Mouse (Mus musculus) left cerebral cortex, postnatal 4 days (tissue): ENCODE measurements around the gene Tma16. TPM values are rescaled to one million over a fixed set of nuclear protein-coding genes. Genes with fewer than 3 reads are reported as not detected.

Experiments
- DNase-seq: peaks from one replicate; pipeline ENCODE4 v3.0.0-alpha.2; 2022
- intact Hi-C: fragments of 180-260 bp; cut with DNase I; formaldehyde crosslinking; loops from one replicate; pipeline ENCODE4 v1.15.1; 2025
- total RNA-seq, 2 experiments: library from RNA; stranded (reverse); gene quantifications; 2 replicates each; pipeline ENCODE4 v1.2.3; 2021

Tma16 gene
- 10 to 100 TPM; 17.1 to 17.2 TPM for total RNA-seq

DNA sequence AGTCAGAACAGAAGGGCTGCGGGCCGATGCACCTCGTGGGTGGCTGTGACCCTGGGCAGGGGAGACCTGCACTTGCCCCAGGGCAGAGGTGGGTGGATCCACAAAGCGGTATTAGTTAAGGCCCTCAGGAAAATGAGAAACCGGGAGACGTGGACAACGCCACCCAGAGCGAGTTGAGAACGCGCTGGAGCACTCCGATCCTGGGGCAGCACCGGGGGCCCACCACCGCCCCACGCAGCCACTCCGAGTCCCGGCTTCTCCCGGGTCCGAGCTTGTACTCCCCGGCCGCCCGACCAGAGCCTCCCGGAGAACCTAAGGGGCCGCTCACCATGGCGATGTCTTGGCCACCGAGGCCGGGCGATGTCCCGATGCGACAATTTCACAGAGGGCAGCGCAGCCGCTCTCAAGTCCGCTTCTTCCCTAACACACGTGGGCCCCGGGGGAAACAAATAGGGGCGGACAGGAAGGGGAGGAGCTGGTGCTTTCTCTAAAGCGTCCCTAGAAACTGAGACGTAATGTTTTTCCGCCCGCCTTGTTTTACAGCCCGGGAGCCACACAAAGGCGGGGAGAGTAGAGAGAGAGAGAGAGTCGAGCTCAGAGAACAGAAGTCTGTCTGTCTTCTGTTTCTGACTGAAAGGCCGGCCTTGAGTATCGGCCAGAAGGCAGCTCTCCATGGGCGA lies at the start of gene Tma16:
Gene Tma16, minus strand, starts transcription at position 447 of the 680 bp plus-strand sequence.
- peak; percentile 82 for DNase-seq
- intact Hi-C loops: no loop called here

DNA sequence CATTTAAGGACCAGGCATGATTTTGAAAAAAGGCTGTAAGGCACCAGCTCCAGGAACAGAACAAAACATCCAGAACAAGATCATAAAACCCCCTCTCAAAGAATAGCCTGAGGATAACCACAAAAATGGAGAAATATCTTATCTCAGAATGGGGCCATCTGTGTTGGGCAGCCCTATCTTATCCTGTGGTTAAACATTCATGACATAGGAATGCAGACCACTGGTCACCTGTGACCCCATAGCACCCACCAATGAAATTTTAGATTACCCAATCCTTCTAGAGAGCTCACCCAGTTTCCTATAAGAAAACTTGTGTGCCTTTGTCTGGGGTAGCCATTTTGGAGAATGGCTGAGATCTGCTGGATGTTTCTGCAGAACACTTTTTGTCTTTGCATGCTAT lies 34.2 kb upstream of the Tma16 start:
- intact Hi-C loops: no loop called here
- no peak for DNase-seq

DNA sequence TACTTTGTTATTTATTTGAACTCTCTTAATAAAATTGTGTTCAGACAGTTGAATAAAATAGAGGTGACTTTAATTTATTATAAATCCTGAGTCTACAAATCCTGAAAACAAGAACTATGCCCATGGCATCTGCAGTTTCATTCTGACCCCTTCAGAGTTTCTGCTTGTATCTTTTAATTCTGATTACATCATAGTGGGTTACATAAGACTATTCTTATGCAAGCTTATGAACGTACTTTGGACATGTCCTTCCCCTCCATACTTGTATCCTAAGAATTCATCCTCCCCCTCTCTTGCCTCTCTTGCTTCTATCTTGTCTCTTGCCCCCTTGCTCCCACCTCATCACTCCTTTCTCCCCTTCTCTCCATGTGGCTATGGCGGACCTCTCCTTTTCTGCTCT lies 32.8 kb upstream of the Tma16 start:
- intact Hi-C loops: no loop called here
- DNase-seq: no peak

DNA sequence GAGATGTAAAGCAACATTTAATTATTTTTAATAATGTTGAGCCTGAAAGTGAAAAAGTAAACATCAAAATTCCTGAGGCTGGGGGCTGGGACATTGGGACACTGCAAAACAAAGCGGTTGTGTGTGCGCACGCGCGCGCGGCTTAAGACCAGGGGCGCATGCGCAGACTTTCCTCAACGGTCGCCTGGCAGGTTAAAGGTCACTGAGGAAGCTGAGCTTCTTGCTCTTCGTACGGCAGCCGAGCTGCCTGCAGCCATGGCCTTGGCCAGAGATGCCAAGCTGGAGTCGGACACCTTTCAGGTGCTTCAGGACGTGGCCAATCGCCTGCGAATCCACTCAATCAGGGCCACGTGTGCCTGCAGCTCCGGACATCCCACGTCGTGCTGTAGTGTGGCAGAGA lies 25.2 kb upstream of the Tma16 start, which contains the start of gene Tktl2:
Gene Tktl2, plus strand, starts transcription at position 220 of the 400 bp plus-strand sequence.
- intact Hi-C loops: no loop called here
- DNase-seq: no peak

- intact Hi-C loops: no loop called here
- no peak for DNase-seq
Observed at GRCm38 (mm10) chr8:66503381-66503780, 17.1 kb upstream of the Tma16 start.

DNA sequence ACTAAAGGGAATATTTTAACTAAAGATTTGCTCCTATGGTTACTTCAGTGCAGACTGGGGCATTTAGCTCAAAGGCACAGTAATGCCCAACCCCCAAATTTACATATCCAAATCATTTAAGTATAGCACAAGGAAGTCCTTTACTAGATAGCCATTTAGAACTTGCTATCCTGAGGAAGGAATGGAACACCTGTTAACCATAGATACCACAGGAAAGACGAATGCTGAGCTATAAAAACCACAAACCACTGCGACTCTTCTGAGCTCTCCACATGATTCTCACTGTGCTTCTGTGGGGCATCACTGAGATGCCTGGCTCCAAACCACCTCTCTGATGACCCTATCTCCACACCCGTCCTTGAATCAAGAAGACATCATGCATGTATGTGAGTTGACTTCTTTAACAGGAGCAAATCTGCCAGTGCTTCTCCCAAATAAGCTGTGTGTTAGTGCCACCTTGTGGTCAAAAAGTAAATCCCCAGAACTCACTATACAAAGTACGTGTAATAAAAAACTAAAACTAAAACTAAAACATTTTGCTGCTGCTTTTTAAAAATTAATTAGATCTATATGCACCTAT lies 10.8 kb upstream of the Tma16 start:
- intact Hi-C loops: loop anchor here (5.0 kb wide), 2 partner anchors 910 to 1360 kb away; no protein-coding TSS in a partner anchor
- peak; percentile 10 for DNase-seq

GRCm38 (mm10) chr8:66495726-66496125 lies 9.4 kb upstream of the Tma16 start:
- DNase-seq: peak; percentile 81
- intact Hi-C loops: loop anchor here (5.0 kb wide), 2 partner anchors 912 to 1358 kb away; no protein-coding TSS in a partner anchor

GRCm38 (mm10) chr8:66494496-66494895 lies 8.2 kb upstream of the Tma16 start:
- intact Hi-C loops: no loop called here
- DNase-seq: no peak

DNA sequence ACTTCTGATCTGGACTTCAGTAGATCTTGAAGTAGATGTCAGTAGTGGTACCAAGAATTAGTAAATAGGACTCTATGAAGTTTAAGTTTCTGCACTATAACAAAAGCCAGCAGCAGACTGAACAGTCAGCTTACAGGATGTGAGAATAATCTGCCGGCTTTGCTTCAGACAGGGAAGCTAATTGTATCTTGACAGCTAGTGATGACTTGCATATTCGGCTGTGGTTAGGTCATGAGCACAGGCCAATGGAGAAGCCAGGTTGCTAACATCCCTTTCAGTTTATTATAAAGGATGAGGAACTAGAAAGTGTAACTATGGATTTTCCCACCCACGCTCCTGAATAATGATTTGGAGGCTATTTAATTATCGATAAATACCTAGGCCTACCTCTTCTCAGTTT lies 4.3 kb upstream of the Tma16 start:
- intact Hi-C loops: no loop called here
- DNase-seq: no peak

DNA sequence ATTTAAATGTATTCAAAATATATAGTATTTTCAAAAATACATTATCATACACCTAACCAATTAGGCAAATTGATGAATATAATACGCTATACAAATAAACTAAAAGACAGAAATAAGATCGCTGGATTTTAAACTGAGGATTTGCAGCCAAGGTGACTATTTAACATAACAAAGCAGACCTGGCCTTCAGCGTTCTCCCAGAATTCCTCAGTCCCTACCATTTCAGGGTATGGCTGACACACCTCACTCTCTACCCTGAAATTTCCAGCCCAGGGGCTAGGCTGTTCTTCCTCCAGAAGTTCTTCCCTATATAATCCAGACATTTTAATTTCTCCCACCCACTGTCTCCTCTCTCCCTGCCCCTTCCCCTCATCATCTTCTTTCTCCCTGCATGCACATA lies 2.2 kb upstream of the Tma16 start:
- intact Hi-C loops: no loop called here
- no peak for DNase-seq

DNA sequence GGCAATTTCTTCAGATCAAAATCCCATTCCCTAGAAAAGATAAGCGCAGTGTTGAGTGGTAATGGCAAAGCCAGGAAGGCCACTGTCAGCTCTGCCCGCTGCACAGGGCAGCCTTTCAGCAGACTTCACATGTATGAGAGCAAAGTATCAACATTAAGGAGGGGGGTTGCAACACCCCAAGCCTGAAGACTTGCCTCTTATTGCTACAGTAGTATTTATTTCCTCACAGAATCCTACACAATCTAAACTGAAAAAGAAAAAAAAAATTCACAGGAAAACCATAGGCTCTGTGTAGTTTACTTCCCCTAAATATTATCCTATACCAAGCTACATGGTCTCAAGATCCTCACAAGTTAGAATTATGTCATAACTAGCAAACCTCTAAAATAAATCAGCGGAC lies 9.4 kb downstream of the Tma16 start:
- intact Hi-C loops: no loop called here
- no peak for DNase-seq

- intact Hi-C loops: no loop called here
- DNase-seq: no peak
Observed at GRCm38 (mm10) chr8:66469821-66470220, 16.5 kb downstream of the Tma16 start.

- intact Hi-C loops: no loop called here
- no peak for DNase-seq
Observed at GRCm38 (mm10) chr8:66457057-66457456, 29.3 kb downstream of the Tma16 start.

GRCm38 (mm10) chr8:66450691-66451090 lies 35.6 kb downstream of the Tma16 start:
- peak; percentile 21 for DNase-seq
- intact Hi-C loops: loop anchor here (5.0 kb wide), 1 partner anchor 957 kb away; no protein-coding TSS in a partner anchor

DNA sequence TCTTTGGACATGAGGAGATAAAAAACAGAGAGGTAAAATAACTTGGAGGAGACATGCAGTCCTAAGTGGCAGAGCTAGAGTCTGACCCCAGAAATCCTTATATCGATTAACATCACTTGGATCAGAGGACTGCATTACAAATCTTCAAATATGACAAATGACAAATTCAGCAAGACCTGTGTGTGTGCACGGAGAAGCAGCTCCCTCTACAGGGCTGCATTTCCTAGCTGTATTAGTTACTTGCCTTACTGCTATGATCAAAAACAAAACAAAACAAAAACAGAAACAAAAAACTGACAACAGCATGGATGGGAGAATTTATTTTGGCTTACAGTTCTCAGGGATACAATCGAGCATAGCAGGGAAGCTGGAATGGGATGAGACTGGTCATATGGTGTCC lies 41.0 kb downstream of the Tma16 start:
- intact Hi-C loops: loop anchor here (10.0 kb wide), 1 partner anchor 821 kb away; no protein-coding TSS in a partner anchor
- DNase-seq: no peak

DNA sequence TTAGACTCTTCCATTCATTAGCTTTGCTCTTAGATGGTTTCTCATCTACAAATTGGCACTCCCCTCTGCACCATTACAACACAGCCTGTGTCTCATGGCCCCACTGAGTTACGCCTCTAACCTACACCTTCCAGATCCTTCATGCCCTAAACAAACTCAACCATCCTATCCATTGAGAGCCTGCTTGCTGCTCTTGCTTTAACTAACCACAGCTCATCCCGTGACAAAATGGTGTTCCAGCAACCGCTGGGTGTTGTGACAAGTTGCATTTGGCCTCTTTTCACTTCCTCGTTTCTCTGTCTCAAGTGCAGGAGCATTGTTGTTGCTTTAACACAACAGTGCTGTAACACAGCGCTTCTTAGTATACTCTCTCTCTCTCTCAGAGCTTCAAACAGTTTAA lies 42.2 kb downstream of the Tma16 start:
- intact Hi-C loops: loop anchor here (5.0 to 10.0 kb wide), 3 partner anchors 819 to 1307 kb away; no protein-coding TSS in a partner anchor
- DNase-seq: no peak

DNA sequence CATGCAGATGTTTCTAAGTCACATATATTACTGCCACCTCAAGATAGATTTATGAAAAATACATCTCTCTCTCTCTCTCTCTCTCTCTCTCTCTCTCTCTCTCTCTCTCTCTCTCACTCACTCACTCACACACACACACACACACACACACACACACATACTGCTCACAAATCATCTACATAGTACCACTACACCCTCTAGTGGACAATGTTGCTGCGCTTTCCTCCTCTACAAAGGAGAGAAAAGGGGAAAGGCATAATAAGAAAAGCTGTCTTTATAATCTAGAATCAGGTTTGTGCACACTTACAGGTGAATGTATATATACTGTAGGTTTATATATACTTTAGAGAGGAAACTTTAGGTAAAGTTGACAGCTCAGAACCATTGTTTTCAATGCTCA lies 43.6 kb downstream of the Tma16 start:
- peak; percentile 28 for DNase-seq
- intact Hi-C loops: loop anchor here (5.0 to 10.0 kb wide), 3 partner anchors 818 to 1305 kb away; no protein-coding TSS in a partner anchor

DNA sequence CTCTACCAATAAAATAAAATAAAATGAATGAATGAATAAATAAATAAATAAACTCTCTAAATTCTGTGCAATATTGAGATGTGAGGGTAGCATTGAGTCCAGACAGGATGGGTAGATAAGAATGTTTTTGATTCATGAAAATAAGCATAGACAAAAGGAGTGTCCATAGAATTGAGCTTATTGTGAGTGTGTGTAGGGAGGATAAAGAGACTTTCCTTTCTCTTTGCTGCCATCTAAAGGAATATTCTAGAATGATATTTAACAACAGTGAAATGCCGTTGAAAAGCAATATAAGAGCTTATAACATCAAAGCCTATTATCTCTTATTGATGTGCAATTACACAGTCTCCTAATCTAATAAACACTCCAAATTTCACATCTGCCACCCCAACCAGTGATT lies 45.2 kb downstream of the Tma16 start:
- intact Hi-C loops: loop anchor here (5.0 to 10.0 kb wide), 3 partner anchors 816 to 1304 kb away; no protein-coding TSS in a partner anchor
- no peak for DNase-seq

- DNase-seq: no peak
- intact Hi-C loops: no loop called here
Observed at GRCm38 (mm10) chr8:66438468-66438867, 47.9 kb downstream of the Tma16 start.

- no peak for DNase-seq
- intact Hi-C loops: no loop called here
Observed at GRCm38 (mm10) chr8:66437929-66438328, 48.4 kb downstream of the Tma16 start.

DNA sequence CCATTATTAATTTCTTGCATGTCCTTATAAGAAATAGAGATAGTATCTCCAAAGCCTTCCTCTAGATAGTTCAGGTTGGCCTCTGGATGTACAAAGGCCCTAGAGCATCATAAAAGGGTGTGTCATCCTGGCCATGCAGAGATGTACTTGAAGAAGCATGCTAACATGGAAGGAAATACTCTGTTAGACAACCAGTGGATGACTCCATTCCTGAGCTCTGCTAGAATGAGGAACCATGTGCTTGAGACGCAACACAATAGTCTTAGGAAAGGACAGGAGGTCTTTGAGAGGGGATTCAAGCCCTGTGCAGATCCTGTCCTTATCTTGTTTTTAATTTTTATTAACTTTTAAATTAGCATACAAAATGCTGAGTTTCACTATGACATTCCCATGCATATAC lies 49.5 kb downstream of the Tma16 start:
- intact Hi-C loops: no loop called here
- no peak for DNase-seq

DNA sequence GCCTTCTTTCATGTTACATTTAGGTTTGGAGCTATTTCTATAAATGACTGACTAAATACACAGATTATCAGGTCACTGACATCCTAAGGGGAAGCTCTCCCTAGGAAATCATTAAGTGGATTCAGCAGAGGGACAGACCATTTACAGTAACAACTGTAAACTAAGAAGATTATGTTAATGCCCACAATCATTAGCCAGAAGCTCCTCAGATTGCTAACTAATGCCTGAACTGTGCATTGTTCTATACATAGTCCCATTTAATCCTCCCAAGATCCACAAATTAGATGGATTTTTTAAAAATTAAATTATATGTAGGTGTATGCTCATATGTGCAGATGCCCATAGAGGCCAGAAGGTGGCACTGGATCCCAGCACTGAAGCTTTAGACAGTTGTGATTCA lies 52.8 kb downstream of the Tma16 start:
- no peak for DNase-seq
- intact Hi-C loops: no loop called here
